Mouse (Mus musculus) brain, embryonic 14.5 days (tissue): ENCODE data around the gene Rprd1b.

Source experiments
- CTCF ChIP-seq: fragments of 200-500 bp; IDR thresholded peaks from 2 replicates; pipeline ENCODE4 v1.5.1; 2012; ENCODE audit warnings: inconsistent platforms, mild to moderate bottlenecking, moderate library complexity, borderline replicate concordance; ENCODE audit not compliant: insufficient read depth, insufficient read length; ENCODE audit errors: extremely low read depth
- POLR2A ChIP-seq: fragments of 200-500 bp; IDR thresholded peaks from 2 replicates; pipeline ENCODE4 v1.6.1; 2012; ENCODE audit warnings: mild to moderate bottlenecking, inconsistent platforms, borderline replicate concordance; ENCODE audit not compliant: poor library complexity, insufficient read depth, insufficient read length, severe bottlenecking; ENCODE audit errors: extremely low read depth

DNA sequence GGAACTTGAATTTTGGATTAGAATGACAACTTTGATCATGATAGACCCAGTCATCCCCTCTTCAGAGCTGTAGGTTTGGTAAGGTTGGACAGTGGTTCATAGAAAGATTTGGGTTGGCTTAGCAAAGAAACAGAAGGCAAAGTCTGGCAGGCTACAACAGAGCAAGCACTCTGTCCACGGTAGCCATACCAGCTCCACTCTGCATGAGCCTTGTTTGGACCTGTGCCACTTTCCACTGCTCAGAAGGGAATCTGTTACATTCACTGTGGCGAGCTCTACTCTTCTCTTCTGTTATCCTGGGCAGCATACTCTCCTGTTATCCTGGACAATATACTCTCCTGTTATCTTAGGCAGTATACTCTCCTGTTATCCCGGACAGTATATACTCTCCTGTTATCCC lies 29.5 kb upstream of the Rprd1b start:
- TF ChIP-seq CTCF (no peak), POLR2A (no peak)
